Mouse (Mus musculus): ENCODE data around the gene Carns1. TPM values are rescaled to one million over a fixed set of nuclear protein-coding genes. Genes with fewer than 3 reads are reported as not detected.

The Carns1 gene
- total and polyA plus RNA-seq, 3 experiments: 1.7 to 4.0 (median 3.8) TPM

DNA sequence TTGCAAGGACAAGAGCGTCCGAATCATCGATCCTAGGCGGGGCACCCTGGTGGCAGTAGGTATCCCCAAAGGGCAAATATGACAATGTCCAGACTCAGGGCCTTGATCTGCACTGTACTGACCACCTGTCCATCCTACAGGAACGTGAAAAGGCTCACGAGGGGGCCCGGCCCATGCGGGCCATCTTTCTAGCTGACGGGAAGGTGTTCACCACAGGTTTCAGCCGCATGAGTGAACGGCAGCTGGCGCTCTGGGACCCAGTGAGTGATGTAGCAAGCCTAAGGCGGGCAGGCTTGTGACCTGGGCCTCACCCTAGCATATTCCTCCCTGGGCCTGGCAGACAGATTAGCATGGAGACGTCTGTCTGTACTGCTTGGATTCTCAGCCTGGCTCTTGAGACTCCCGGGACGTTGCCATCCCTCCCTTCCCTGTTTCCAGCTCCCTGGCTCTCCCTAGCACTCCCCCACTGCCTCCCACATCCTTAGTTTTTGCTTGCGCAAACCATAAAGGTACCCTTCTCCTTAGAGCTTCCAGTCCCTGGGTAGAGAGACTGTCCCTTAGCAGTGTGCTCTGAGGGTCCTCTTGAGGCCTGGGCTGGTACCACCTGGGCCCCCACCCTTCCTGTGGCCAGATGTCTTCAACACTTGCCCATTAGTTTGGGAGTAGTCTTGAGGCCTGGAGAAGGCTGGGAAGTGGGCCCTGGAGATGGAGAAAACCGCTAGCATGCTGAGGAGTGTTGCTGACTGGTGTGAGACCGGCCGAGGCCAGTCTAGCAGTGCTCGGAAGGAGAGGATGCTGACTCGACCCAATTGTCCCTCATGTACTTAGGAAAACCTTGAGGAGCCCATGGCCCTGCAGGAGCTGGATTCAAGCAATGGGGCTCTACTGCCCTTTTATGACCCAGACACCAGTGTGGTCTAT, 24.5 kb downstream of the Carns1 start (continued):
- no peak for TF ChIP-seq MAFK (IDR thresholded peaks at IDR 0.05; ENCODE audit: insufficient replicate concordance, low read length)
- TF ChIP-seq SIN3A (IDR thresholded peaks at IDR 0.05; ENCODE audit: low read length): 0 out of 2 replicates have a peak, but pooled peaks have one; percentile 38
- peak; percentile 42 for TF ChIP-seq SMC3 (IDR thresholded peaks at IDR 0.05; ENCODE audit: low read depth, low read length)
- no peak for TF ChIP-seq CHD2 (IDR thresholded peaks at IDR 0.05; ENCODE audit: low read length)

DNA sequence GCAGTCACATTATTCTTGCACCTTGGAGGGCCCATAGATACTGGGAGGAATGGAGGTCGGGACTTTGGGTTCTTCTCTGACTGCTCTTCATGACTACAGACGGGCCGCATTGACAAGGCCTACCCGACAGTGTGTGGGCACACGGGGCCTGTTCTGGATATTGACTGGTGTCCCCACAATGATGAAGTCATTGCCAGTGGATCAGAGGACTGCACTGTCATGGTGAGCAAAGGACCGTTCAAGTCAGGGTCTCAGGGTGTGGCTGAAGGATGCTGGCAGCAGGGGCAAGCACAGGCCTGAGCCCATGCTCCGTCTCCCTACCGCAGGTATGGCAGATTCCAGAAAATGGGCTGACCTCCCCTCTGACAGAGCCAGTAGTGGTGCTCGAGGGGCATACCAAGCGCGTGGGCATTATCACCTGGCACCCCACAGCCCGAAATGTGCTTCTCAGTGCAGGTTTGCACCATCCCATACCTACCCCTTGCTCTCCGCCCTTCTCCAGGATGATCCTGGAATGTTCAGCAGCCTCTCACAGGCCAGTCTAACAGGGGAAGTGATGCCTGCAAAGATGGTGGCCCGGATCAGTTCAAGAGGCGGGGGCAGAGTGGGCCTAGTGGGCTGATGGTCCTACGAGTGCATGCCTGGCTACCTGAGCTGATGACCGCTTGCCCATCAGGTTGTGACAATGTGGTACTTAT, 25.4 kb downstream of the Carns1 start:
- TF ChIP-seq MAFK (IDR thresholded peaks at IDR 0.05; ENCODE audit: insufficient replicate concordance, low read length): no peak
- TF ChIP-seq CHD1 (IDR thresholded peaks at IDR 0.05; ENCODE audit: low read depth, low read length): 0 out of 2 replicates have a peak, but pooled peaks have one; percentile 26
- TF ChIP-seq CHD2 (IDR thresholded peaks at IDR 0.05; ENCODE audit: low read length): no peak
- no peak for TF ChIP-seq MEF2A (IDR thresholded peaks at IDR 0.05; ENCODE audit: borderline replicate concordance, low read depth, low read length)
- TF ChIP-seq RCOR1 (conservative IDR thresholded peaks at IDR 0.05; ENCODE audit: low read depth, low read length): no peak
- TF ChIP-seq MYC (IDR thresholded peaks at IDR 0.05; ENCODE audit: low read depth, low read length): no peak
- TF ChIP-seq ZMIZ1 (IDR thresholded peaks at IDR 0.05; ENCODE audit: low read depth, low read length): no peak
- TF ChIP-seq NRF1 (IDR thresholded peaks at IDR 0.05; ENCODE audit: low read depth, low read length): no peak
- TF ChIP-seq SIN3A (IDR thresholded peaks at IDR 0.05; ENCODE audit: low read length): peak; percentile 50; the same call in 1 of the 2 replicates
- TF ChIP-seq E2F4 (IDR thresholded peaks at IDR 0.05; ENCODE audit: insufficient replicate concordance, low read depth, low read length): no peak
- TF ChIP-seq CTCF (conservative IDR thresholded peaks at IDR 0.05 in 1 of 2, IDR thresholded peaks at IDR 0.05 in 1 of 2; ENCODE audit: low read depth in 2 of 2, low read length in 2 of 2): no peak
- TF ChIP-seq MAZ (IDR thresholded peaks at IDR 0.05; ENCODE audit: low read depth, low read length): 0 out of 2 replicates have a peak, but pooled peaks have one; percentile 16
- no peak for TF ChIP-seq RAD21 (IDR thresholded peaks at IDR 0.05; ENCODE audit: low read depth, low read length)
- TF ChIP-seq UBTF (IDR thresholded peaks at IDR 0.05; ENCODE audit: low read depth, low read length): no peak; the same call in 1 of the 2 replicates
- no peak for TF ChIP-seq HCFC1 (IDR thresholded peaks at IDR 0.05; ENCODE audit: low read depth, low read length)
- 0 out of 2 replicates have a peak, but pooled peaks have one; percentile 39 for TF ChIP-seq MXI1 (IDR thresholded peaks at IDR 0.05; ENCODE audit: low read depth, low read length)
- H3K4me3 ChIP-seq (replicated peaks in 1 of 3; ENCODE audit: low read depth in 2 of 3, low read length in 2 of 3, poor library complexity in 1 of 3): peak overlapping the region; percentile 52 to 92 (median 77)
- peaks cover 18% of the 10 kb centered on the region for H3K79me2 ChIP-seq (replicated peaks; ENCODE audit: control insufficient read depth, extremely low read depth, insufficient read depth, poor library complexity, severe bottlenecking)
- peaks cover 5% of the 10 kb centered on the region for H3K9me3 ChIP-seq (replicated peaks; ENCODE audit: low read length)
- H3K4me1 ChIP-seq (ENCODE audit: control insufficient read depth in 1 of 2, insufficient read depth in 2 of 2): peaks cover 37 to 70% of the 10 kb centered on the region in 2 experiments
- H3K27ac ChIP-seq (ENCODE audit: insufficient read depth, low read depth): peak overlapping the region; percentile 84
- peak overlapping the region; percentile 96 for H3K9ac ChIP-seq (ENCODE audit: insufficient read depth, low read depth)
- peak overlapping the region; percentile 93 for H3K4me2 ChIP-seq (ENCODE audit: insufficient read depth, low read depth, poor library complexity, severe bottlenecking)
- DNase-seq (ENCODE audit: extremely low read depth): no peak
- in situ Hi-C loops (cut with MboI; ENCODE audit: low pct_ligation_motif_present, low pct_unique_long_range_greater_than_20kb, low sequenced_read_pairs): no loop called here
- peaks cover 30 to 47% of the 10 kb centered on the region in 2 experiments for H3K36me3 ChIP-seq (replicated peaks in 1 of 2; ENCODE audit: control insufficient read depth in 1 of 2, insufficient read depth in 1 of 2, low read length in 1 of 2)
- no peaks in the 10 kb centered on the region for H3K27me3 ChIP-seq (replicated peaks)
- dilution Hi-C loops (cut with MboI; ENCODE audit: extremely low pct_ligation_motif_present, extremely low pct_unique_long_range_greater_than_20kb, low sequenced_read_pairs): no loop called here
